Mouse (Mus musculus) testis, adult 2 months (tissue): ENCODE measurements around the gene Lrrc3c. TPM values are rescaled to one million over a fixed set of nuclear protein-coding genes. Genes with fewer than 3 reads are reported as not detected.

ENCODE experiments used
- H3K27ac ChIP-seq: fragments of 200-500 bp; 2 replicates; pipeline ENCODE4 v1.5.1; 2012; ENCODE audit warnings: low read depth, low read length; ENCODE audit not compliant: control insufficient read depth, insufficient read depth
- H3K27me3 ChIP-seq: fragments of 200-500 bp; 2 replicates; pipeline ENCODE4 v1.6.1; 2012; ENCODE audit warnings: mild to moderate bottlenecking, low read length, moderate library complexity; ENCODE audit not compliant: control insufficient read depth, insufficient read depth
- H3K36me3 ChIP-seq: fragments of 200-500 bp; 2 replicates; pipeline ENCODE4 v1.6.1; 2012; ENCODE audit warnings: mild to moderate bottlenecking, low read length; ENCODE audit not compliant: control insufficient read depth, insufficient read depth
- H3K4me1 ChIP-seq: fragments of 200-500 bp; 2 replicates; pipeline ENCODE4 v1.6.1; 2012; ENCODE audit warnings: low read length; ENCODE audit not compliant: control insufficient read depth, insufficient read depth
- H3K4me3 ChIP-seq: fragments of 200-500 bp; 2 replicates; pipeline ENCODE4 v1.5.1; 2012; ENCODE audit warnings: low read depth, mild to moderate bottlenecking, low read length, moderate library complexity, mixed read lengths; ENCODE audit not compliant: control insufficient read depth
- CTCF ChIP-seq: fragments of 200-500 bp; IDR thresholded peaks from 2 replicates; pipeline ENCODE4 v1.5.1; 2012; ENCODE audit warnings: low read depth, mild to moderate bottlenecking, inconsistent platforms, low read length, moderate library complexity; ENCODE audit not compliant: control insufficient read depth, insufficient read depth, insufficient replicate concordance
- POLR2A ChIP-seq: fragments of 200-500 bp; IDR thresholded peaks from 2 replicates; pipeline ENCODE4 v1.6.1; 2012; ENCODE audit warnings: low read depth, mild to moderate bottlenecking, inconsistent platforms, low read length, moderate library complexity; ENCODE audit not compliant: control insufficient read depth
- polyA plus RNA-seq: library from polyadenylated mRNA; depleted of rRNA; stranded (reverse); fragments of >200 nt; gene quantifications from 2 replicates; pipeline ENCODE4 v1.2.3, GENCODE M21; 2012; rRNA removed

The Lrrc3c gene
- polyA plus RNA-seq, result not detected in 2 replicates

GRCm38 (mm10) chr11:98597991-98598390 is at the start of gene Lrrc3c:
Gene Lrrc3c (plus strand): TSS chr11:98598291.
- TF ChIP-seq CTCF (no peak), POLR2A (no peak)
- Histone ChIP-seq H3K27ac (no peak within 1 kb of the TSS), H3K4me3 (peak within 1 kb of the TSS; percentile 2; the same call in 1 of the 2 replicates), H3K36me3 (no peaks in the 10 kb centered on the region), H3K4me1 (peaks cover 23% of the 10 kb centered on the region), H3K27me3 (no peaks in the 10 kb centered on the region)

GRCm38 (mm10) chr11:98549363-98549762 is 48.7 kb upstream of the Lrrc3c start:
- Histone ChIP-seq H3K27me3 (no peaks in the 10 kb centered on the region; the same call in 1 of the 2 replicates), H3K4me3 (no peak overlapping the region)
- TF ChIP-seq POLR2A (no peak), CTCF (no peak)

GRCm38 (mm10) chr11:98550311-98550974 is 47.6 kb upstream of the Lrrc3c start:
- TF ChIP-seq POLR2A (no peak), CTCF (no peak)
- H3K36me3 ChIP-seq, result no peaks in the 10 kb centered on the region
- no peak overlapping the region; the same call in 1 of the 2 replicates for H3K27ac ChIP-seq
- peaks cover 12% of the 10 kb centered on the region for H3K4me1 ChIP-seq
- no peaks in the 10 kb centered on the region; the same call in 1 of the 2 replicates for H3K27me3 ChIP-seq
- H3K4me3 ChIP-seq, result peak overlapping the region; percentile 85

More at GRCm38 (mm10) chr11:98549363-98549762, 48.7 kb upstream of the Lrrc3c start:
- H3K27ac ChIP-seq, result no peak overlapping the region
- H3K36me3 ChIP-seq, result no peaks in the 10 kb centered on the region
- H3K4me1 ChIP-seq, result peaks cover 15% of the 10 kb centered on the region

GRCm38 (mm10) chr11:98550975-98551828 is 46.9 kb upstream of the Lrrc3c start, which contains the start of gene Zpbp2:
Gene Zpbp2 (plus strand): TSS chr11:98551097.
- H3K27ac ChIP-seq, result peak within 1 kb of the TSS; percentile 87
- peak within 1 kb of the TSS; percentile 85 for H3K4me3 ChIP-seq
- TF ChIP-seq CTCF (no peak), POLR2A (peak; percentile 91)
- no peaks in the 10 kb centered on the region for H3K36me3 ChIP-seq
- H3K27me3 ChIP-seq, result no peaks in the 10 kb centered on the region
- peaks cover 6% of the 10 kb centered on the region for H3K4me1 ChIP-seq

- TF ChIP-seq POLR2A (no peak), CTCF (no peak)
- Histone ChIP-seq H3K4me1 (peaks cover 6% of the 10 kb centered on the region), H3K27me3 (no peaks in the 10 kb centered on the region), H3K4me3 (no peak overlapping the region), H3K27ac (no peak overlapping the region), H3K36me3 (no peaks in the 10 kb centered on the region)
Measured at GRCm38 (mm10) chr11:98553966-98554365, 44.1 kb upstream of the Lrrc3c start.

DNA sequence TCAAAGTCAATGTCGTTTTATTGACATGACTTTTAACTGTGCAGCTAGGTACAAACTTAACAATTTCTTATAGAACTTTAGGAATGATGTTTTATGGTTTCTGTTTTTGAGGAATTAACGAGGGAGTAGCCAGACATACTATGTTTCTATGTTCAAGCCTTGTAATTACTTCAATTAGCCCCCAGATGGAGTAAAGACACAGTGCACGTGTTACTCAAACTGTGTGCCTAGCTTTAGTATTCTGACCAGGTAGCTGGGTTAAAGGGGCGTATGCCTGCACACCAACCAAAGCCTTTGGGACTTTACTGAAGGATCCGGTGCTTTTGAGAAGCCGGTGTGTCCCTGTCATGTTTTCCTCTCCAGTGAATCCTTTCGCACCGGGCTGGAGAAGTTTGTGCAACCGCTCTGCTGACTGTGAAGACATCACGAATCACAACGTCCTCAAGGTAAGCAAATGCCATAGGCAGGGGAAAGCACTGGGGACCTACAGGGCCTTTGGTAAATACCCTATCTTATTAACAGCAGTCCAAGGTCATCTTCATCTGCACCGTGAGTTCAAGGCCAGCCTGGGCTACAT is 42.9 kb upstream of the Lrrc3c start:
- H3K27me3 ChIP-seq, result no peaks in the 10 kb centered on the region
- H3K36me3 ChIP-seq, result no peaks in the 10 kb centered on the region
- TF ChIP-seq CTCF (no peak), POLR2A (no peak)
- H3K4me1 ChIP-seq, result peaks cover 6% of the 10 kb centered on the region
- H3K27ac ChIP-seq, result no peak overlapping the region
- no peak overlapping the region for H3K4me3 ChIP-seq

- H3K4me3 ChIP-seq, result no peak overlapping the region
- TF ChIP-seq CTCF (no peak), POLR2A (no peak)
- no peak overlapping the region for H3K27ac ChIP-seq
- H3K27me3 ChIP-seq, result no peaks in the 10 kb centered on the region
- H3K4me1 ChIP-seq, result no peaks in the 10 kb centered on the region
- no peaks in the 10 kb centered on the region for H3K36me3 ChIP-seq
Measured at GRCm38 (mm10) chr11:98560942-98561341, 37.1 kb upstream of the Lrrc3c start.
